Mouse (Mus musculus) retina, postnatal 7 days (tissue): ENCODE data around the gene Cdc25b.

Experiments used
- DNase-seq: peaks from one replicate; pipeline ENCODE4 v3.0.0-alpha.2; 2012; ENCODE audit warnings: low read depth, low spot score

Cdc25b gene

DNA sequence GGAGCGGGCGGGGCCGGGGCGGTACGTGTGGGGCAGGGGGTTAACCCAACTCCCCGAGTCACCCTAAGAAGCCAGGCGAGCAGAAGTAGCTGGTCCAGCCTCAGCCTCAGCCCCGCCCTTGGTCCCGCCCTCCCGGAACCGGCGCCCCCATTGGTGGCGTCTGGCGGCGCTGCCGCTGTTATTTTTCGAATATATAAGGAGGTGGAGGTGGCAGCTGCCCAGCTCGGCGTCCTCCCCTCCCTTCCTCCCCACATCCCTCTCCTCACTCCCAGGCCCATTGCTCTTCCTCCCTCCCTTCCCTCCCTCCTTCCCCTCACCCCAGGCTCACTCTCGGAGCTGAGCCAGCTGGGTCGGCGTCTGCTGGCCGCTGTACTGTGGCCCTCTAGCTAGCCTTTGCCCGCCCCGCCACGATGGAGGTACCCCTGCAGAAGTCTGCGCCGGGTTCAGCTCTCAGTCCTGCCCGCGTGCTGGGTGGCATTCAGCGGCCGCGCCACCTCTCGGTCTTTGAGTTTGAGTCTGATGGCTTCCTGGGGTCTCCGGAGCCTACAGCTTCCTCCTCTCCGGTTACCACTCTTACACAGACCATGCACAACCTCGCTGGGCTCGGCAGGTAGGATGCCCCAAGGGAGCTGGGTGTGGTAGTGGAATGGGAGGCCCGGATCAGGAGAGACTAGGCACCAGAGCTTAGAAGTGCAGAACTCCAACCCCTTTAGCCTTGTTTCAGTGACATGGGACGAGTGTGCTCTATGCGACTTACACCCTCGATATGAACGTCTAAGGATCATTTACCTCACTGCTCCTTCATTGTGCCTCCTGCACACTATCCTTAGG lies at the start of gene Cdc25b, which contains the start of gene Spef1:
Gene Cdc25b (plus strand): TSS at position 179 of the 831 bp plus-strand sequence.
Gene Spef1 (minus strand): TSS at position 512 of the 831 bp plus-strand sequence.
- DNase-seq, result no peak

- no peak for DNase-seq
These were observed 48.5 kb upstream of the Cdc25b start for GRCm38 (mm10) chr2:131138296-131138695.

DNA sequence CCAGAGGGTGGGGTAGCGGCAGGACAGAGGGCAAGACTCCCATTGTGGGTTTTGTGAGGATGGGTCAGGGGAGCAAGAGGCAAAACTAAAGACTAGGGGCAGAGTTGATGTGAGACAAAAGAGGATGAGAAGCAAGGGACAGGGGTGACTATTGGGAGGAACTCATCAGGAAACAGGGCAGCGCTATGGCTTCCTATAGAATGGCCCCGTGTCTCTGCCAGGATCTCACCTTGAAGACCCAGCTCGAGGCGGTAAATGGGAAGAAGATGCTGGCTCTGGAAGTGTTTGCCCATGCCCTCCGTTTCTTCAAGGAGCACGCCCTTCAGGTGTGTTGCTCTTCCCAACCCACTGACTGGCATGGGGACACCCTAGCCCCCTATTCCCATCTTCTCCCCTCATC lies 48.0 kb upstream of the Cdc25b start:
- no peak for DNase-seq

- DNase-seq, result no peak
These were observed 47.5 kb upstream of the Cdc25b start for GRCm38 (mm10) chr2:131139287-131139686.

DNA sequence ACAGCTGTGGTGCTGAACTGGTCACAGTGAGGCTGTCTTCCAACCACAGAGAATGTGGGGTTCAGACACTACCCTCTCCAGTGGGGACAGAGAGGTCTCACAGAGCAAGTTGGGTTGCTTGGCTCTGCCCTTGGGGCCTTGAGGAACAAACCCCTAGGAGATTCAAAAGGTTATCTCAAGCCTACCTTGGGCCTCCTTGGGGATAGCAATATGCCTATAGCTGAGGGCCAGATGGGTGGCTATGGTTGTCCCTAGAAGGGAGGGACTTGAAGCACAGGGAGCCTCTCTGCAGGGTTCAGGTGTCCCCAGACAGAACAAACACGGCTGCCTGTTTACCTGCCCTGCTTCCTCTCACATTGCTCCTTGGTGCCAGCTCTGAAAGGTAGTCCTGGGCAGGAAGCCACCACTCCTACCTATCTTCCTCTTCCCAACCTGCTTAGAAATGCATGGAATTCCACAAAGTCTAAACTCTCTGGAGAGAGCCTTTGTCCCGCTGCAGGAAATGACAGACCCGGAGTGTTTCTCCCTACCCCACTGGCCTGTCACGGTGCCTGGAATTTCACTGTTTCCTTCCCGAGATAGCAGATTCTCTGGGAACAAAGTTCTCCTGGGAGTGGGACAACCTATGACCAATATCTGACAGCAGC lies 46.7 kb upstream of the Cdc25b start:
- DNase-seq, result no peak

DNA sequence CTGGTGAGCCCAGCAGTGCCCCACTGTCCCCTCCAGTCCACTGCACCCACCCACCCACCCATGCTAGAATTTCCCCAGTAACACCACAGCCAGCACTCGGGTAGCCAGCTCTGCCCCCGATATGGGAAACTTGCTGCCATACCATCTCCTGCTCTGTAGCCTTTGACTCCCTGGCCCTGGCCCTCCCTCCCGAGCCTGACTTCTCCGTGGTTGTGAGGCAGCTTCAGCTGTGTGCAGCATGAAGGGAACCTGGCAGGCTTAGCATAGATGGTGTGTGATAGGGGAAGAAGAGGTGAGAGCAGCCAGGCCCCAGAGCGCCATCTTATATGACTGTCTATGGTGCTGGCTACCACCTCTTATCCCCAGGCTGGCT lies 46.2 kb upstream of the Cdc25b start:
- DNase-seq, result no peak

DNA sequence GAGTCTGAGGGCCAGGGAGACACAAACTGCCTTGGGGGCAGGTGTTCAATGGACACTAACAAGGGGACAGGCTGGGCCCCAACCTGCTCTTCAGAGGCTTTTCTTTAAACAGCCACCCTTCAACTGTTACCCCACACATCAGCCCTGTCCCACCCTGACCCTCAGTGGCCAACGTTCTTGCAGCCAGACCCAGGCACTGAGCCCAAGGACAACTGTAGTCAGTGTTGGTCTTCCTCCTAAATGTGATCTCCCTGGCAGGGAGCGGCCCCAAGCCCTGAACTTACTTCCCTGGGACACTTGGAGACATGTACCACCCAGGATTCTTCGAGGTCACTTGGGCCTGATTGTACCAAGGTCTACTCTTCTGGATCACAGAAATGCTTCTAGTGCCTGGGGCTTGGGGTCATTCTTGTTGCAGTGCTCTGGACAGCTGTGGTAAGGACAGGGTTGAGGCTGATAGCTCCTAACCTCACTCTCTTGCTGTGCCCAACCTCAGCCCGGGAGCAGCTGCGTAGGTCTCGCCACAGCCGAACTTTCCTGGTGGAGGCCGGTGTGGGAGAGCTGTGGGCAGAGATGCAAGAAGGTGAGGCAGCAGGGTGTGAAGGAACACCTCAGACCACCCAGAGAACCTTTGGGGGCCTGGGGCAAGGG lies 45.3 kb upstream of the Cdc25b start:
- DNase-seq, result no peak

GRCm38 (mm10) chr2:131142592-131142991 lies 44.2 kb upstream of the Cdc25b start:
- DNase-seq, result no peak

DNA sequence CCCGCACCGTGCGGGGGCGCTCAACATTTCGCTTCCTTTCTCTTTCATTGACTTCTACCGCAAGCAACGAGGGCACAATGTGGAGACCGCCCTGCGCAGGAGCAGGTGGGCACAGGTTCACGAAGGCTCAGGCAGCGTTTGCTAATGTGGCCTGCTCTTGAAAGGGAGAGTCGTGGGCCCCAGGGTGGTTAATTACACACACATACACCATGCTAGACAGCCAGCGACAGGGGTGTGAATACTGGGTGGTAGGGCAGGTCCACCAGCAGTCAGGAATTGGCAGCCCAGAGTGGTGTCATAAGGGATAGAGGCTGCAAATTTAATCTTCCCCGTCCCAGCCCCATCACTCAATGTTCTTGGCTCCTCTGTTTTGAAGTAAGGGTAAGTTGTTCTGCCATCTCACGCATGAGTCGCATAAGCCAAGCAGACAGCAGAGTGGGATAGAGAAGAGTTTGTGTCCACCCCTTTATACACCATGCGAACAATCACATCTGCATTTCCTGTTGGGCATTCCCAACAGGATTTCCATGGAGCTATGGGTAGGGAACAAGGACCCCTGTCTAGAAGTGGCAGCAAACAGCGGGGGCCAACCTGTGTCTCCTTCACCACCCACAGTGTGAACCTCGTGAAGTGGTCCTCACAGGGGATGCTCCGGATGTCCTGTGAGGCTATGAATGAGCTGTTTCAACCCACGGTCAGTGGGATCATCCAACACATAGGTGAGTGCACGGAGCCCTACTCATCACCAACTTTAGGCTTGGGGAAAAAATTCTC lies 43.6 kb upstream of the Cdc25b start:
- no peak for DNase-seq

DNA sequence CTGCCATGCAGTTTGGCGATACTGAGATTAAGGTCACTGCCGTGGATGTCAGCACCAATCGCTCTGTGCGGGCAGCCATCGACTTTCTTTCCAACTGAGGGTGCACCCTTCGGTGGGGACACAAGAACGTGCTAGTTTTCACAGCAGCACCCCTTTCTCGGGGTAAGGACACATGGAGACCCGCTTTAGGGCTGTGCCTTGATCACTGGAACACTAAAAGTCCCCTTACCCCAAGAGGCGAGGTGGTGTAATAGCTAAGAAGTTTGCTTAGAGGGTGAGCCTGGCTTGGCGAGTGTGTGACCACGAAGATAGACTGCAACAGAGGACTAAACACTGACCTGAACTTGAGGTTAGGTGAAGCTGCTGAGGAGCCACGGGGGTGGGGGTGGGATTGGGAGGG lies 41.6 kb upstream of the Cdc25b start:
- DNase-seq, result no peak

DNA sequence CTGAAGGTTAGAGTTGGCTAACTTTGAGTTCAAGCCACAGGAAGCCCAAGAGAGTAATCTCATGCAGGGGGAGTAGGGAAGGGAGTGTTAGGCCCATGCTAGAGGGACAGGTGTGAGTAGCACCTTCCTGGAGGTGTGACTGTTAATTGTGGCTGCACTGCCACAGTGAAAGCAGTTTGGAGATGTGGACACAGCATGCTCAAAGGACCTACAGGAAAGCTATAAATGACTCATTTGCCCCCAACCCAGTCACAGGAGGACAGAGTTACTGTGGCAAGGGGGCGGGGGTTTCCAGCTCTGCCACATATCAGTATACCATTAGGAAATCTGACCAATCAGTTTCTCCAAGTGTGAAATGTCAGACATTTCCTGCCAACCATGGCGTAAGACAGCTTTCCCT lies 41.2 kb upstream of the Cdc25b start:
- no peak for DNase-seq

DNA sequence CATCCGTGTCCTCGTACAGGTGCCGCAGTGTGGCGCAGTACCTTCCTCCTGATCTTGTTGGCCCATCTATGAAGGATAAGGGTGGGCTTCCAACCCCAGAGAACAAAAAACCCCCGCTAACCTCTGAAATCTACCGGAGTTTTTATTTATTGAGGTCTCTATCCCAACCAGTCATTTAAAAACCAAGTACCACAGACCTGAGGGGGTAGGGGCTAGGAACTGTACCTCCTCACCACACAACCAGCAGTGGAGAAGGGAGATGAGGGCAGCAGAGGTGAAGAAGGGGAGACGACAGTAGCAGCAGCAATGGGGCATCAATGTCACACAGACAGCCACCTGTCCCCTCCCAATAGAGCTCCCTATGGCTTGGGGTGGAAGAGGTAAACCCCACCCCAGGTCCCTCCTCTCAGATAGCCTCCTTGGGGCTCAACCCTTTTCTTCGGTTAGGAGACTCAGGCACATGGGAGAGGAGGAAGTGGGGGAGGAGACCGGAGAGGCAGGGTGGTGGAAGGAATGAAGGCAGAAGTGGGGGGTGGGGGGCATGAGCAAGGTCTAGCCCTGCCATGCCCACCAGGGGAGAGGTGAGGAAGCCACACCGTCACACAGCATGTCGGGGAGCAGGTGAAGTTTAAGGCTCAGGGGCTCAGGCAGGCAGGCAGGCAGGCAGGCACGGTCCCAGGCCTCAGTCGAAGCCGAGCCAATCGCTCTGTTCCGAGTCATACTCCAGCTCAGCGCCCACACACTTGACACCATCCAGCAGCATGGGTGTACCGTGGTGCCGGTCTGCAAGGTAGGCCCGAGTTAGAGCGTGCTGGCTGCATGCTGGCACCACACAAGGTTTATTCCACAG lies 40.3 kb upstream of the Cdc25b start:
- DNase-seq, result no peak

DNA sequence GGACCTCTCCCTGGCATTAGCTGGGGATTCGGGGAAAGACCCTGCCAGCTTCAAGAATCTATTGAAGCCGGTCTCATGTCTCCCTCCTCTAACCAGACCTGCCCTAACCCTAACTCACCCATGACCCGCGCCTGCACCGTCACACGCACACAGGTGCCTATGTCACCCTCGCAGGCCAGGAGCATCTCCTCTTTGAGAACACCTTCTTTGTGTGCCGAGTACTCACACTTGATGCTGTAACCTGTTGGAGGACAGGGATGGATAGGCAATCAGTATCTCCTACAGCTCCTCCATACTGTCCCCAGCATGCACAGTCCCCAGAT lies 39.7 kb upstream of the Cdc25b start:
- DNase-seq, result no peak

DNA sequence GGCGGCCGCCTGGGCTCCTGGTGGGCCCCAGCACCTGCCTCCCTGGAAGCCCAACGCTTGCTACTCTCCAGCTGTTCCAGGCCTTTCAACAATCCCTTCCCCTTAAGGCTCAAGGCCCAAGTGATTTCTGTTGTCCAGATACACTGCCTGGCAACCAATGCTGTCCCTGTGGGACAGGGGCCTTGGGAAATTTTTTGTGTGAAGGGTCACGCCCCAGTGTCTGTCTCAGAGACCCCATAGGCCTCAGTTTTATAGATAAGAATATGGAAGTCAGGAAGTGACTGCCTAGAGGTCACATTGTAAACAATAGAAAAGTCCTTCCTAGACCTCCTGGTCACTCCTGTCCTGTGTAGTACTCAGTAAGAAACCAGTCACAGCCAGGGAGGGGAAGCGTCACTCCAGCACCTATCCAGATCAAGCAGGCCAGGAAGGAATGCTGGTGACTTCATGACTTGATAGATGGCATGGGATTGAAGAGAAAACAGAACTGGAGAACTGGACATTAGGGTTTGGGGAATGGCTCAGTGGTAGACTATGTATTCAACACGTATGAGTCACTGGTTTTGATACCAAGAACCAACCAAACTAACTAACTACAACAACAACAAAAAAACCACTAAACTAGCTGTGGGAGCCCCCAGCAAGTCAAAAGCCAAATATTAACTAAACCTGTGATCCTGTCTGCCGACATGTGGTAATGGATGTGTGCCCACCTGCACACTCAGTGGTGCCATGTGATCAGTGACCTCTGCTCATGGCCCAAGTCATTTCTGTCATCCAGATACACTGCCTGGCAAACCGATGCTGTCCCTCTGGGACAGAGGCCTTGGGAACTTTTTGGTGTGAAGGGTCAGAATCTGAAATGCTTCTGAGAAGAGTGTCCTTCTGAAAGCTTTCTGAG lies 38.1 kb upstream of the Cdc25b start:
- DNase-seq, result no peak

- no peak for DNase-seq
These were observed 37.5 kb upstream of the Cdc25b start for GRCm38 (mm10) chr2:131149254-131149578.

DNA sequence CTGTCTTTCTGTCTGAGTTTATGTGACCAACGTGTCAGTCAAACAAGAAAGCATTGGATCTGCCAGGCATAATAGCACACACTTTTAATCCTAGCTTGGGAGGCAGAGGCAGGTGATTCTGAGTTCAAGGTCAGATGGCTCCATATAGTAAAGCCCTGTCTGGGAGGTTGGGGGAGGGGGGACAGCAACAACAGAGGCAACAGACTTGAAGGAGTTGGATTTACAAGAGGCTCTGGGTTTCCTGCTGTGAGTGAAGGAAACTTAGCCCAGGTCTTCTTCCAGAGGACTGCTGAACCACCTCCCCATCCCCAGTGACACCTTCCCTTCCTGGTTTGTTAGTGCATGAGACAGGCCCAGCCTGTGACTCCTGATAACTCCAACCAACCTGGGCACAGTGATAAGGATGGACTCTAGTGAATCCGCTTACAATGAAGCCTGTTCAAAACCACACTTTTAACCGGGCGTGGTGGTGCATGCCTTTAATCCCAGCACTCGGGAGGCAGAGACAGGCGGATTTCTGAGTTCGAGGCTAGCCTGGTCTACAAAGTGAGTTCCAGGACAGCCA lies 34.5 kb upstream of the Cdc25b start:
- no peak for DNase-seq

DNA sequence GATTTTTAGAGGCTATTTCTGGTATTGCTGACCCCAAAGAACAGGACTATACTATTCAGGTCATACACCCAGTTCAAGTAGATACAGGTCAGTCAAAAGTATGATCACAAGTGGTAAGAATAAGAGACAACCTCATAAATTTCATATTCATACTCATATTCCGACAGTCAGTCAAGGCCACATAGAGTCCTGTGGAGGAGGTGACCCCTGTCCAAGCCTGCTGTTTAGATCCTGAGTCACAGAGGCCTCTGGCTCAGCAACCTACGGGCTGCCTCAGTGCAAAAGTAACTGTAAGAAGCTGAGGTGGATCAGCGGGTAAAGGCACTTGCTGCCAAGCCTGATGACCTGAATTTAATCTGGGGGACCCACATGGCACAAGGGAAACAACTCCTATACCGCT lies 32.7 kb upstream of the Cdc25b start:
- no peak for DNase-seq

- DNase-seq, result no peak
These were observed 29.8 kb upstream of the Cdc25b start for GRCm38 (mm10) chr2:131156987-131157386.

- no peak for DNase-seq
These were observed 27.2 kb upstream of the Cdc25b start for GRCm38 (mm10) chr2:131159491-131159910.
